Mouse (Mus musculus): ENCODE data around the gene Itgal. TPM values are rescaled to one million over a fixed set of nuclear protein-coding genes. Genes with fewer than 3 reads are reported as not detected.
"Not testable (repeated sequence)": the region's sequence is repeated elsewhere in the genome, so short reads cannot be mapped to it uniquely, and the experiment has no call there.

Gene Itgal
- polyA plus RNA-seq (2016; fragmentation: Nextera tagmentation; extraction: Ambion mirVana), result 6.0 and 6.3 TPM in 2 replicates

DNA sequence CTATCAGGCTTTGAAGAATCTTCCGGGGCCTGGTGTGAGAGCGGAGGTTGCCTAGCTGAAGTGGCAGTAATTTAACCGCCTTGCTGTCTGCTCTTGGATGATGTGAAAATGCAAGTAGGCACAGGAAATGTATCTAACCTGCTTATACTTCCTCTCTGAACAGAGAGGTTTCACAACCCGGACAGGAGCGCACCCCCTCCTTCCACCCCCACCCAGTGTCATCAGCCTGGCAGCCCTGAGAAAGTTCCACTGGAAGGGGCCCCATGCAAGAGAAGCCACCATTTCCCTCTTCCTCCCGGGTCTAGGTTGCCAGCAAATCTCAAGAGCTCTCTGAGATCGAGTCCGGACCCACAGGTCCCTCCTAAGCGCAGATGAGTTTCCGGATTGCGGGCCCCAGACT lies at the start of gene Itgal:
TSS of gene Itgal (plus strand) at position 163 of the 400 bp plus-strand sequence.
- 21% methylated on average over 11 of the region's 11 CpGs for WGBS (ENCODE audit: insufficient replicate concordance)
- H3K4me1 ChIP-seq, result peaks cover 19% of the 10 kb centered on the region
- H3K9ac ChIP-seq, result peak within 1 kb of the TSS; percentile 3; the same call in 1 of the 2 replicates
- H3K9me3 ChIP-seq (replicated peaks), result no peaks in the 10 kb centered on the region
- H3K27ac ChIP-seq, result peak within 1 kb of the TSS; percentile 28; the same call in 1 of the 2 replicates
- peak within 1 kb of the TSS; percentile 51 for H3K4me2 ChIP-seq
- no peak for ATAC-seq
- no peaks in the 10 kb centered on the region for H3K36me3 ChIP-seq
- H3K27me3 ChIP-seq (replicated peaks), result no peaks in the 10 kb centered on the region
- peak within 1 kb of the TSS; percentile 32 for H3K4me3 ChIP-seq

DNA sequence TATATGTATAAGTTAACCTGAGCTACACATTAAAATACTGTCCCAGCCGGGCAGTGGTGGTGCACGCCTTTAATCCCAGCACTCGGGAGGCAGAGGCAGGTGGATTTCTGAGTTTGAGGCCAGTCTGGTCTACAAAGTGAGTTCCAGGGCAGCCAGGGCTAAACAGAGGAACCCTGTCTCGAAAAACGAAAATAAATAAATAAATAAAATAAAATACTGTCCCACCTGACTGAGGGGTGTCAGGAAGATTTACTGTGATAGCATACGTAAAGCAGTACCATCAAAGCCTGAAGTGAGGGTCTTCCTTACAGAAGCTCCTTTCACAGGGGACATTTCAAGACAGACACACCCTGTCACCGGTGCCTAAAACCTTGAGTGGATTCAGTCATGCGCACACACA lies 45.5 kb upstream of the Itgal start:
- ATAC-seq, H3K4me2 ChIP-seq: not testable (repeated sequence)
- 81% methylated on average over 8 of the region's 8 CpGs for WGBS (ENCODE audit: insufficient replicate concordance)

DNA sequence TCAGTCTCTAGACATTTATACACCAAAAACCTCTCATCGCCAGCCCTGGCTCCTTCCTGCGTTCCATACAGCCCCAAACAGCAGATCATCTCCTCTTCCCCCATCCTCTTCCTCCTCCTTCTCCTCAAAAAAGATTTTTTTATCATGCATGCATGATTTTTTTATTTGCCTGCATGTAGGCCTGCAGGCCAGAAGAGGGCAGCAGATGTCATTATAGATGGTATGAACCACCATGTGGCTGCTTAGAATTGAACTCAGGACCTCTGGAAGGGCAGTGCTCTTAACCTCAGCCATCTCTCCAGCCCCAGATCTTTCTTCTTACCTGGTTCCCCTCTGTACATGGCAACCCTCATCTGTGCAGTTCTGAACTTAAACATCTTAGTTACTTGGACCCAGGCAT lies 43.6 kb upstream of the Itgal start:
- Histone ChIP-seq H3K9ac (no peak overlapping the region), H3K27me3 (replicated peaks) (no peaks in the 10 kb centered on the region), H3K27ac (0 out of 2 replicates have a peak overlapping the region, but pooled peaks have one; percentile 93), H3K4me2 (no peak overlapping the region), H3K4me1 (peaks cover 40% of the 10 kb centered on the region), H3K9me3 (replicated peaks) (no peaks in the 10 kb centered on the region), H3K36me3 (peaks cover 39% of the 10 kb centered on the region), H3K4me3 (no peak overlapping the region)
- WGBS (ENCODE audit: insufficient replicate concordance), result 60% methylated on average over 2 of the region's 2 CpGs
- no peak for ATAC-seq

More for the DNA sequence above, 45.5 kb upstream of the Itgal start:
- not testable (repeated sequence) for H3K4me3 ChIP-seq; H3K27me3 ChIP-seq (replicated peaks); H3K9me3 ChIP-seq (replicated peaks); H3K9ac ChIP-seq; H3K27ac ChIP-seq
- peaks cover 43% of the 10 kb centered on the region for H3K36me3 ChIP-seq
- H3K4me1 ChIP-seq, result peaks cover 44% of the 10 kb centered on the region

DNA sequence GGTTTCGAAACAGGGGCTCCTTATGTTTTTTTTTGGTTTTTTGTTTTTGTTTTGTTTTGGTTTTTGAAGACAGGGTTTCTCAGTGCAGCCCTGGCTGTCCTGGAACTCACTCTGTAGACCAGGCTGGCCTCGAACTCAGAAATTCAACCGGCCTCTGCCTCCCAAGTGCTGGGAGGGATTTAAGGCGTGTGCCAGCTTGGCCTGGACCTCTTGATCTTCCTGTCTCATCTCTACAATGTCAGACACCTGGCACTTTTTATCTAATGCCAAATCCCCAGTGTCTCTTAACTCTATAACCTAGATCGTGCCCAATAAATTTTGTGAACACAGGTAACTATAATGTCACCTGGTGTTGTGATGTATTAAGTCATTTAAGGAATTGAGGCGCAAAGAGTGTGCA lies 42.7 kb upstream of the Itgal start:
- Histone ChIP-seq H3K36me3 (peaks cover 38% of the 10 kb centered on the region), H3K9ac (peak overlapping the region; percentile 79), H3K9me3 (replicated peaks) (no peaks in the 10 kb centered on the region), H3K4me2 (peak overlapping the region; percentile 84), H3K27ac (peak overlapping the region; percentile 93), H3K4me1 (peaks cover 44% of the 10 kb centered on the region), H3K4me3 (peak overlapping the region; percentile 68), H3K27me3 (replicated peaks) (no peaks in the 10 kb centered on the region)
- ATAC-seq, result no peak
- 73% methylated on average over 6 of the region's 6 CpGs for WGBS (ENCODE audit: insufficient replicate concordance)

DNA sequence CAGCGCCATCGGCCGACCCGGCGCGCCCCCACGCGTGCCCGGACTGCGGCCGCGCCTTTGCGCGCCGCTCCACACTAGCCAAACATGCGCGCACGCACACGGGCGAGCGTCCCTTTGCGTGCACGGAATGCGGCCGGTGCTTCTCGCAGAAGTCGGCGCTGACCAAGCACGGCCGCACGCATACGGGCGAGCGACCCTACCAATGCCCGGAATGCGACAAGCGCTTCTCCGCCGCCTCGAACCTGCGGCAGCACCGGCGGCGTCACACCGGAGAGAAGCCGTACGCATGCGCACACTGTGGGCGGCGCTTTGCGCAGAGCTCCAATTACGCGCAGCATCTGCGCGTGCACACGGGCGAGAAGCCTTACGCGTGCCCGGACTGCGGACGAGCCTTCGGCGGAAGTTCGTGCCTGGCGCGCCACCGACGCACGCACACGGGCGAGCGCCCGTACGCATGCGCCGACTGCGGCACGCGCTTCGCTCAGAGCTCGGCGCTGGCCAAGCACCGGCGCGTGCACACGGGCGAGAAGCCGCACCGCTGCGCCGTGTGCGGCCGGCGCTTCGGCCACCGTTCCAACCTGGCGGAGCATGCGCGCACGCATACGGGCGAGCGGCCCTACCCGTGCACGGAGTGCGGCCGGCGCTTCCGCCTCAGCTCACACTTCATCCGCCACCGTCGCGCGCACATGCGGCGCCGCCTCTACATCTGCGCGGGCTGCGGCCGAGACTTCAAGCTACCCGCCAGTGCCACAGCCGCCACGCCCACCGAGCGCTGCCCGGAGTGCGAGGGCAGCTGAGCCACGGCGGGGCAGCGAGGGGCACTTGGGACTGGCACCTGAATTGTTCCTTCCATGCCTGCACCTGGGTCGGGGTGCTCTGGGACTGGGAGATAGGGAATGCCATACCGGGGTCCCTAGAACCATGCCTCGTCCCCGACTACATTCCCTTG lies 42.0 kb upstream of the Itgal start:
- H3K9me3 ChIP-seq (replicated peaks), result no peaks in the 10 kb centered on the region
- peak overlapping the region; percentile 68 for H3K4me3 ChIP-seq
- H3K9ac ChIP-seq, result peak overlapping the region; percentile 79
- WGBS (ENCODE audit: insufficient replicate concordance), result under 1% methylated on average over 131 of the region's 136 CpGs
- H3K4me2 ChIP-seq, result peak overlapping the region; percentile 84
- ATAC-seq, result peak; percentile 89
- peaks cover 52% of the 10 kb centered on the region for H3K4me1 ChIP-seq
- peak overlapping the region; percentile 93 for H3K27ac ChIP-seq
- H3K36me3 ChIP-seq, result peaks cover 32% of the 10 kb centered on the region
- H3K27me3 ChIP-seq (replicated peaks), result no peaks in the 10 kb centered on the region

DNA sequence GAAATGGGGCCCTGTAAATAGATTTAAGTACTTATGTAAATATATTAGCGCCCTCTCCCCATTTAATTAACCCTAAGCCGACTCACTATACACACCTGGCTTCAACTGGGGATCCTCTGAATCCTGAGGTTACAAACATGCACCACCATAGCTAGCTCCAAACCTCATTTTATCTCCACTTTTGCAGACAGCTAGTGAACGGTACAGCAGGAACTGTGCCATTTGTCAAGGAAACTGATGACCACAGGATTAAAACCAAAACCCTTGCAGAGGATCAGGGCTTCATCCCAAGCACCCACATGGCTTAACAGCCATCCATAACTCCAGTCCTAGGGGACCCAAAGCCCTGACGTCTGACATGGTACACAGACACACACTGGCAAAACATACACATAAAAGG lies 41.1 kb upstream of the Itgal start:
- H3K27ac ChIP-seq, result peak overlapping the region; percentile 93
- peak overlapping the region; percentile 79 for H3K9ac ChIP-seq
- peak overlapping the region; percentile 84 for H3K4me2 ChIP-seq
- peaks cover 61% of the 10 kb centered on the region for H3K4me1 ChIP-seq
- no peak for ATAC-seq
- H3K36me3 ChIP-seq, result peaks cover 23% of the 10 kb centered on the region
- 12% methylated on average over 4 of the region's 4 CpGs for WGBS (ENCODE audit: insufficient replicate concordance)
- no peaks in the 10 kb centered on the region for H3K9me3 ChIP-seq (replicated peaks)
- peak overlapping the region; percentile 68 for H3K4me3 ChIP-seq
- H3K27me3 ChIP-seq (replicated peaks), result no peaks in the 10 kb centered on the region

DNA sequence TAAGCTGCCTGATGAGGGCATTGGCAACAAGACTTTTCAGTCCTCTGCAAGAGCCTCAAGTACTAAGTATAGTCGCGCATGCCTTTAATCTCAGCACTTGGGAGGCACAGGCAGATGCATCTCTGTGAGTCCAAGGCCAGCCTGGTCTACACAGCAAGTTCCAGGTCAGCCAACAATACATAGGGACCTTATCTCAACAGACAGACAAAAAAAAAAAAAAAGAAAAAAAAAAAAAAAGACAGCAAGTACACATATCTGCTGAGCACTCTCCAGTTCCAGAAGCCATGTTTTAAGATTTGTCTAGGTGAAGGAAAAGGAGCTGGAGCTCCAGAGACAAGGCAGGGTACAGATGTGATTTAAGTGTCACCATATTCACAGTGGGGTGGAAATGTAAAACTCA lies 40.1 kb upstream of the Itgal start:
- ATAC-seq, result no peak
- Histone ChIP-seq H3K4me3 (no peak overlapping the region), H3K27ac (0 out of 2 replicates have a peak overlapping the region, but pooled peaks have one; percentile 16), H3K4me2 (no peak overlapping the region), H3K9me3 (replicated peaks) (no peaks in the 10 kb centered on the region), H3K27me3 (replicated peaks) (no peaks in the 10 kb centered on the region), H3K36me3 (peaks cover 21% of the 10 kb centered on the region), H3K4me1 (peaks cover 65% of the 10 kb centered on the region), H3K9ac (no peak overlapping the region; the same call in none of the 2 replicates)
- 58% methylated on average over 2 of the region's 2 CpGs for WGBS (ENCODE audit: insufficient replicate concordance)

DNA sequence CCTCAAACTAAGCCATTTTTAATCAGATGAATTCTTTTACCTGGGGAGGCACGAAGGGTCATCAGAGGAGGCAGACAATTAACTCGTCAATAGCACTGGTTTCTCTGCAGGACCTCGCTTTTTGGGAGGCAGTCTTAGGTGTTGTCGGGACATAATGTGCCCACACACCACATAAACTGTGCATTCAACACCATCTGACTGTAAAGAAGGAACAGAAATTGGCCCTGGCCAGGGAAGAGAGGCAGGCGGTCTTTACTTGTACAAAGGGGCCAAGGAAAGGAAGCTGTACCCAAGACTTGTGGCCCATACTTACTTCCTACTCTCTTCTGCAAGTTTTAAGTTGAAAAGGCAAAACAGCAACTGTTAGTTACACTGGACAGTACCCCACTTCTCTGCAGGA lies 39.5 kb upstream of the Itgal start:
- no peak for ATAC-seq
- no peak overlapping the region; the same call in 1 of the 2 replicates for H3K9ac ChIP-seq
- peaks cover 21% of the 10 kb centered on the region for H3K36me3 ChIP-seq
- H3K27ac ChIP-seq, result peak overlapping the region; percentile 16; the same call in 1 of the 2 replicates
- WGBS (ENCODE audit: insufficient replicate concordance), result 85% methylated on average over 5 of the region's 5 CpGs
- H3K9me3 ChIP-seq (replicated peaks), result no peaks in the 10 kb centered on the region
- H3K4me1 ChIP-seq, result peaks cover 70% of the 10 kb centered on the region
- H3K4me2 ChIP-seq, result no peak overlapping the region
- no peak overlapping the region for H3K4me3 ChIP-seq
- no peaks in the 10 kb centered on the region for H3K27me3 ChIP-seq (replicated peaks)

DNA sequence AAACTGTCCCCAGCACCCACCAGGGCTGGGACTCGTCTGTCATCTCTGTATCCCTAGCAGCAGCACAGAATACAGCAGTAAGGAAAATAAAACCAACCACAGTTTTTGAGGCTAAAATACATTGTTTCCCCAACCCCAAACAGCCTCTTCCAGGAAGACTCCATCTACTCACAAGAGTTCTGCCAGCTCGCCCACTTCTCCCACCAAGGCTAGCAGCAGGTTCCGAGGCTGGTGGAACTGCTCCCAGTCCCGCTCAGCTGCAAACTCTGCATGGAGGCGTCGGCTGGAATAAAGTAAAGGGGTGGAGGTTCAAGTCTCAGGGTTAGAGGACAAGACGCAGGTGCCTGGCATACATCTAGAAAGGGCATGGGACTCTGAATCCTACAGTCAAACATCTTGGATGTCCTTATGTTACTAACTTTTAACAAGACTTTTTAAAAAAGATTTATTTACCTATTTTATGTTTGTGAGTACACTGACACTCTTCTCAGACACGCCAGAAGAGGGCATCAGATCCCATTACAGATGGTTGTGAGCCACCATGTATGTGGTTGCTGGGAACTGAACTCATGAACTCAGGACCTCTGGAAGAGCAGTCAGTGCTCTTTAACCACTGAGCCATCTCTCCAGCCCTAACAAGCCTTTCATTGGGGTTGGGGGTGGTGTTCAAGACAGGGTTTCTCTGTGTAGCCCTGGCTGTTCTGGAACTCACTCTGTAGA lies 36.7 kb upstream of the Itgal start:
- peaks cover 77% of the 10 kb centered on the region for H3K4me1 ChIP-seq
- ATAC-seq, result no peak
- peaks cover under 1% of the 10 kb centered on the region; the same call in 1 of the 2 replicates for H3K27me3 ChIP-seq (replicated peaks)
- H3K9me3 ChIP-seq (replicated peaks), result 0 out of 2 replicates have a peak, but pooled peaks cover 3% of the 10 kb centered on the region
- H3K27ac ChIP-seq, result peak overlapping the region; percentile 68
- peak overlapping the region; percentile 78 for H3K4me3 ChIP-seq
- peak overlapping the region; percentile 77 for H3K9ac ChIP-seq
- peaks cover 21% of the 10 kb centered on the region for H3K36me3 ChIP-seq
- 61% methylated on average over 8 of the region's 8 CpGs for WGBS (ENCODE audit: insufficient replicate concordance)
- peak overlapping the region; percentile 91 for H3K4me2 ChIP-seq

DNA sequence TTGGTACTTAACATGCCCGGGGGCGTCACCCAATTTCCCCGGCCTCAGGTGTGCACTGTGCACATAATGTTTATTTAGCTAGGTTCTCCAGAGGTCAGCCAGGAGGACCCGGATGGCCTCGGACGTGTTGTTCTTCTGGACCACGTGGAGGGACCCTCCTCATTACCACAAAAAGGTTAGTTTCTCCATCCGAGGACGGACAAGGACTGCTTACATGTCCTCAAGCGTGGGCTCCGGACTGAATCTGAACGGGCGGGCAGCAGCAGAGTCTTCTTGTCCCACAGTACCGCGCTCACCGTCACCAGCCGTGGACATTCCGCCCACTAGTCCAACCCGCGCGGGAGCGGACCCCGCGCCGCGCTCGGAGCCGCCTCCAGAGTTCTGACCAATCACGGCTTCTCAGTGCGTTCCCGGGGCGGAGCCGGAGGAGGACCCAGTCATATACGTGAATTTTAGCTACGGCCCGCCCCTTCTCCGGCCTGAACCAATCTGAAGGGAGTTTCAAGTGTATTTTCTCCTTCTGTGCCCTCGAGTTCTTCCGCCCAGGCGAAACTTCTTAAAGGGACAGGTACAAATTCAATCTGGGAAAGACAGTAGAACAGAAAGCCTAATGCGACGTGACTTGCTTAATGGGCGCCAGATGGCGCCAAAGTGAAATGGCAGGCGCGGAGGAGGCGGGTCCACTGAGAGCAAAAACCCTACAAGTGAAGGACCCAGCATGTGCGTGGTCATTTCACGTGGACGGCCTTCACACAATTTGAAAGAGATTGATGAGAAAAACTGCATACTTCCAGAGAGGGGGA lies 35.5 kb upstream of the Itgal start, which contains the start of gene Dctpp1:
TSS of gene Dctpp1 (minus strand) at position 401 of the 803 bp plus-strand sequence.
- Histone ChIP-seq H3K9me3 (replicated peaks) (0 out of 2 replicates have a peak, but pooled peaks cover 3% of the 10 kb centered on the region), H3K4me1 (peaks cover 65% of the 10 kb centered on the region), H3K4me2 (peak within 1 kb of the TSS; percentile 91), H3K27me3 (replicated peaks) (peaks cover 7% of the 10 kb centered on the region; the same call in 1 of the 2 replicates), H3K9ac (peak within 1 kb of the TSS; percentile 77), H3K36me3 (peaks cover 21% of the 10 kb centered on the region), H3K27ac (peak within 1 kb of the TSS; percentile 64), H3K4me3 (peak within 1 kb of the TSS; percentile 78)
- ATAC-seq, result peak; percentile 95
- under 1% methylated on average over 50 of the region's 50 CpGs for WGBS (ENCODE audit: insufficient replicate concordance)
